Mouse (Mus musculus) heart, embryonic 16.5 days (tissue): ENCODE measurements around the gene Hoxa9. TPM values are rescaled to one million over a fixed set of nuclear protein-coding genes. Genes with fewer than 3 reads are reported as not detected.

ENCODE experiments used
- ATAC-seq: fragments of 200-750 bp; cut with Nextera tagmentation; replicated peaks from 2 replicates; pipeline ENCODE4 v1.8.0; 2017; ENCODE audit warnings: moderate number of reproducible peaks; ENCODE audit not compliant: insufficient read depth, low FRiP score; ENCODE audit errors: extremely low read depth
- H3K27ac ChIP-seq: fragments of 300-500 bp; sonication (generic); 2 replicates; pipeline ENCODE4 v1.5.1; 2014; ENCODE audit warnings: mild to moderate bottlenecking, low read length, control low read depth, moderate library complexity
- H3K27me3 ChIP-seq: fragments of 300-500 bp; sonication (generic); 2 replicates; pipeline ENCODE4 v1.6.1; 2014; ENCODE audit warnings: low read length, mixed read lengths; ENCODE audit not compliant: control insufficient read depth, insufficient read depth
- H3K36me3 ChIP-seq: fragments of 300-500 bp; sonication (generic); 2 replicates; pipeline ENCODE4 v1.6.1; 2014; ENCODE audit not compliant: control insufficient read depth, insufficient read depth
- H3K4me1 ChIP-seq: fragments of 300-500 bp; sonication (generic); 2 replicates; pipeline ENCODE4 v1.6.1; 2014; ENCODE audit warnings: low read length, mixed read lengths; ENCODE audit not compliant: control insufficient read depth, insufficient read depth
- H3K4me2 ChIP-seq: fragments of 300-500 bp; sonication (generic); 2 replicates; pipeline ENCODE4 v1.6.1; 2014; ENCODE audit warnings: low read depth, mild to moderate bottlenecking, control low read depth, low read length
- H3K4me3 ChIP-seq: fragments of 300-500 bp; sonication (generic); 2 replicates; pipeline ENCODE4 v1.5.1; 2014; ENCODE audit warnings: mild to moderate bottlenecking, control low read depth, low read length
- H3K9ac ChIP-seq: fragments of 300-500 bp; sonication (generic); 2 replicates; pipeline ENCODE4 v1.6.1; 2014; ENCODE audit warnings: low read length, control low read depth
- H3K9me3 ChIP-seq: fragments of 300-500 bp; sonication (generic); replicated peaks from 2 replicates; pipeline ENCODE4 v1.6.1; 2016; ENCODE audit warnings: low read length; ENCODE audit not compliant: control insufficient read depth
- WGBS: fragments of 180-500 bp; shearing (Covaris S2); extraction: QIAGEN DNeasy Blood & Tissue Kit; methylation state at CpG from one replicate; pipeline ENCODE4 v1.1.7; 2014; 5-methylcytosine and 5-hydroxymethylcytosine counted together
- polyA plus RNA-seq: library from polyadenylated mRNA; unstranded; fragments of >200 nt; fragmentation: Nextera tagmentation; extraction: Ambion mirVana; gene quantifications from 2 replicates; pipeline ENCODE4 v1.2.1, GENCODE M21; 2015

The Hoxa9 gene
- polyA plus RNA-seq, 1 experiment from 2014 or later, result 0.17 TPM

DNA sequence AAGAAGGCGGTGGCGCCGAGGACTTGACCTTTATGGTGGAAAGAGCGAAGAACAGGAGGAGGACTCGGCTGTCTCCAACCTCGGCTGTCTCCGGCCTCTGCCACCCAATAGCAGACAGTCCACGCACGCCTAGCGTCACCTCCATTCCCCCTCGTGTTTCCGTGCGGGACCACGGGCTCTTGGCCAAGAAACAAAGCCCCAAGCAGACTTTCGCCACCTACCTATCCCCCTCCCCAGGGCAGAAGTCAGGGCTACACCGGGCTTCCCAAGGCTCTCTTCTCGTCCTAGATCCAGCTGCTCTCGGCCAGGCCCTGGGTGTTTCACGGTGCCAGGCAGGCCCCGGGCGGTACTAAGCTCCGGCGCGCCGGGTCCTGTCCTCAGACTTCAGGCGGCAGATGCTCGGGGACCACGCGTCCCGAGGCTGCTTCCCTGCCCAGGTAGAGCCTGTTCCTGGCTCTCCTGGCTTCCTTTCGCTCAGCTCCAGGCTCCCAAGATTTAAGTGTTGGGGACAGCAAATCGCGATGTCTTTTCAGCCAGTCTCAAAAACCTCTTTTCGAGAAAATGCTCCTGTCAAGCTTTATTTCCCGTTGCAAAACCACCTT lies 22.0 kb upstream of the Hoxa9 start:
- 2% methylated on average over 35 of the region's 35 CpGs for WGBS
- H3K9me3 ChIP-seq, result no peaks in the 10 kb centered on the region
- no peak overlapping the region for H3K4me3 ChIP-seq
- no peak overlapping the region for H3K27ac ChIP-seq
- H3K4me2 ChIP-seq, result no peak overlapping the region
- no peak overlapping the region for H3K9ac ChIP-seq
- H3K27me3 ChIP-seq, result peaks cover 84% of the 10 kb centered on the region
- H3K4me1 ChIP-seq, result no peaks in the 10 kb centered on the region
- no peaks in the 10 kb centered on the region for H3K36me3 ChIP-seq
- ATAC-seq, result no peak

DNA sequence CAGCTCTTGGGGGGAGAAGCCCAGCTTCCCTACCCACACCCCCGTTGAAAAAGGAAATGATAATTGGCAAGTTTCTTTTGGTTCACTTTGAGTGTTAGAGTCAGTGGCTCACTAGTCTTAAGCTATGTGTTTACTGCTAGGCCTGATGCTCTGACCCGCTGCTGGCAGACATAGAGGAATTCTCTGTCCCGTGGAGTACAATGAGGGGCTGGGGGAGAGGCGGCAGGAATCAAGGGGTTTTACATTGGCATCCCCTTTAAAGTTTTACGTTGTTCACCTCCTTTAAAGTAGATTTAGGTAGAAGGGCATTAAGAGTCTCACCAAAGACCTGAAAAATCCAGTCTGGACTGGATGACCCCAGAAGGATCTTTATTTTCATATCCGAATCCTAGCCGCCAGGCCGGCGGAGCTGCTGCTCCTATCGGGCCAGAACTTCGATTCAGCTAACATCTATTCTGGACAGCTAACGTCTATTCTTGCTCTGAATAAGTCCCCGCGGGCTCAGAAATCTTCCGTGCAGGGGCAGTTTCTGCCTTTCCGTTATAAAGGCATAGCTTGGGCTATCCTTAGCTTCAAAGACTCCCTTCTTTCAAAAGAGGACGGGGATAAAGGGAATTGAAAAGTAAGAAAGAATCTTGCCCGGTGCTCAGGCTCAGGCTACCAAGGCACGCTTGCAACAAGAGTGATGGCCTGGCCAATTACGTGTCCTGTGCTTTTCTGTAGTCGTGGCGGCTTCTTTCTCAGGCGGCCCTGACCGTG lies 21.3 kb upstream of the Hoxa9 start:
- Histone ChIP-seq H3K9ac (no peak overlapping the region), H3K4me1 (no peaks in the 10 kb centered on the region), H3K9me3 (no peaks in the 10 kb centered on the region), H3K27me3 (peaks cover 85% of the 10 kb centered on the region), H3K27ac (no peak overlapping the region), H3K4me2 (no peak overlapping the region), H3K4me3 (no peak overlapping the region), H3K36me3 (no peaks in the 10 kb centered on the region)
- WGBS, result 5% methylated on average over 24 of the region's 24 CpGs
- no peak for ATAC-seq

DNA sequence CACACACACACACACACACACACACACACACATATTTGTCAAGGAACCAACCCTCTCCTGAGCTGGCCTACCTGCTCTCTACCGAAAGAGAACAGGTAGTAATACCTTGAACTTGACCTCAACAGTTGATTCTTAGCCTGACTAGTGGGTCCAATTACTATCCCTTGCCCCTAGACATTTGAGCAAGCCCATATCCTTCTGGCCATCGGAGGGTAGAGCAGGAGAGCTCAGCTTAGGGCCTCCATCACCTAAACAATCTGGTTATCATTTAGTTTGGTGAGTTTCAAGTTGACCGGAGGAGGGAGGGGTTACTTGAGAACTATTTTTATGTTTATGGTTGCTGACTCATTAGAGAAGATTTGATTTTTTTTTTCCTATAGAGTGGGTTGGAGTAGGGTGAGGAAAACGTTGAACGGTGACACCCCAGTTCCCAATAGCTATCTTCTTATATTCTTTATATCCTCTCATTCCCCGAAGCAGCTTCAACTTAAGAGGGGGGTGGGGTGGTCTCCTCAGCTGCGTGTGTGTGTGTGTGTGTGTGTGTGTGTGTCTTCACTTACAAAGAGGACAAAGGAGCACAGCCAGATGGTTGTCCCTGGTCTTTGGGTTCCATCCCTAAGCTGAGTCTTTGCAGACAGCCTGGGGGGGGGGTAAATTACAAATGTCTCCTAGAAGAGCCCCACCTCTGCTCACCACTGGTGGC lies 20.4 kb upstream of the Hoxa9 start:
- H3K4me3 ChIP-seq, result no peak overlapping the region
- no peak overlapping the region for H3K27ac ChIP-seq
- H3K4me1 ChIP-seq, result no peaks in the 10 kb centered on the region
- no peak for ATAC-seq
- H3K36me3 ChIP-seq, result no peaks in the 10 kb centered on the region
- peaks cover 87% of the 10 kb centered on the region for H3K27me3 ChIP-seq
- H3K9ac ChIP-seq, result no peak overlapping the region
- WGBS, result 10% methylated on average over 7 of the region's 7 CpGs
- H3K9me3 ChIP-seq, result no peaks in the 10 kb centered on the region
- no peak overlapping the region for H3K4me2 ChIP-seq

DNA sequence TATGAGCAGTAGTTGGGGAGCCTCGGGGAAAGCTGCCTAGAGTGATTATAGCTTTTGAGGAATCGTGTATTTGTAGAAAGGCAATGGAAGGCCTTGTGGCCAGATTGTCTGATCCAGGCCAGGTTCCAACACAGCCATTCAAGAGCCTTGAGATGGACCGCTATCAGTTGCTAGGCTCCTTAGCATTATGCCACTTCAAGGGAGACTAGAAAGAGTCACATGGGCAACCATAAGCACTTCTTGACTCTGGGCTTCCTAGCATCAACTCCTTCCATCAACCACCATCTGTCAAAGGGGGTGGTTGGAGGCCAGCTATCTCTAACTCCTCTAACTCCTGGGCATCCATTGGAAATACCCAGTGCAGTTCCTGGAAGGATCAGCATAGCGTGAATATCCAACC lies 18.9 kb upstream of the Hoxa9 start:
- no peak overlapping the region for H3K4me3 ChIP-seq
- H3K27ac ChIP-seq, result no peak overlapping the region
- H3K4me1 ChIP-seq, result 0 out of 2 replicates have a peak, but pooled peaks cover 3% of the 10 kb centered on the region
- H3K9me3 ChIP-seq, result no peaks in the 10 kb centered on the region
- peaks cover 89% of the 10 kb centered on the region for H3K27me3 ChIP-seq
- H3K4me2 ChIP-seq, result no peak overlapping the region
- ATAC-seq, result no peak
- WGBS, result 5% methylated on average over 4 of the region's 4 CpGs
- no peak overlapping the region for H3K9ac ChIP-seq
- H3K36me3 ChIP-seq, result no peaks in the 10 kb centered on the region

DNA sequence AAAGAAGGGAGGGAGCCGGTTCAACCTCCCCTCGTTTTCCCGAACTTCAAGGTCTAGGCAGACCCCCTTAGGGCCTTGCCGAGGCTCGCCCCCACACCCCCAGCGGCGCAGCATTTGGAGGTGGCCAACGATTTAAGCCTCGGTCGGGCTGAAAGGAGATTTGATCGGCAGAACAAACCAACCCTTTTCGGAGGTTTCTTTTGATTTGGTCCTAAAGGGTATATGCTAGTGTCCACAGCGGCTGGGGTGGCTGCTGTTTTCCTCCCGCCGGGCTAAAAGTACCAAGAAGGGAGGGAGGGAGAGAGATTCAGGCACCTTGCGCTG lies 18.5 kb upstream of the Hoxa9 start:
- no peak overlapping the region for H3K27ac ChIP-seq
- H3K4me1 ChIP-seq, result 0 out of 2 replicates have a peak, but pooled peaks cover 3% of the 10 kb centered on the region
- H3K9ac ChIP-seq, result no peak overlapping the region
- H3K9me3 ChIP-seq, result no peaks in the 10 kb centered on the region
- H3K4me3 ChIP-seq, result no peak overlapping the region
- H3K4me2 ChIP-seq, result no peak overlapping the region
- ATAC-seq, result no peak
- H3K27me3 ChIP-seq, result peaks cover 93% of the 10 kb centered on the region
- under 1% methylated on average over 16 of the region's 16 CpGs for WGBS
- H3K36me3 ChIP-seq, result no peaks in the 10 kb centered on the region

DNA sequence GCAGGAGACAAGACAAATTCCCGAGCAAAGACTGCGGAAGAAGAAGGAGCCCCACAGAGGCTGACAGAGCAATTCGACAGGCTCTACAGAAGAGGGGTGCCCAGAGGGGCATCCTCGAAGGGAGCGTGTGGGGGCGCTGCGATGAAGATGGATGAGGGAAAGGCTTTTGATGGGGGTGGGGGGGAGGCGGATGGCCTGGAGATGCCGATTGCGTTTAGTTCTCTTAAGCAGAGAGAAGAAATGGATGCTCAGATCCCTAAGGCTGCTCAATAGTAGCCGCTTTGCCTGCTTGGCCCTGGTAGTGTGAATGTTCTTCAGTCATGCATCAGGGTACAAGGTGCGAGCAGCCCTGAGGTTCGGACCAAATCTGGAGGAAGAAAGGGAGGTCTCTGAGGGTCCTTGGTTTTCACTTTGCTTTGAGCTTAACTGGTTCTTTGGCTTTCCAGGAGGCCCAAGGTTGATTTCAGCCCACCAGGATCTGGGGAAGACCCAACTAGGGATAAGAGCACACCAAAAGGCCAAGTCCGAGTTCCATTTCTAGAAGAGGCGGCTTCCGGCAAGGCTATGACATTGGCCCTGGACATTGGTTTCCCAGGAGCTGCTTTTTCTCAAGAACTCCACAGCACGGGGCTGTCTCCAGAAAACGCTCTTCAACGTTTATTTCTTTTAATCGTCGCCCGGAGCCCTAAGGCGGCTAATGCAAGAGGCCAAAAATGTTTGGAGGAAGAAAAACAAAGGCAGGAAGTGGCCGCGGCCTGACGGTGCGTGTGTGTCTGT lies 17.9 kb upstream of the Hoxa9 start:
- H3K9ac ChIP-seq, result no peak overlapping the region
- H3K9me3 ChIP-seq, result no peaks in the 10 kb centered on the region
- no peak overlapping the region for H3K27ac ChIP-seq
- no peak overlapping the region for H3K4me3 ChIP-seq
- H3K36me3 ChIP-seq, result no peaks in the 10 kb centered on the region
- 0 out of 2 replicates have a peak, but pooled peaks cover 3% of the 10 kb centered on the region for H3K4me1 ChIP-seq
- H3K4me2 ChIP-seq, result no peak overlapping the region
- ATAC-seq, result no peak
- peaks cover 93% of the 10 kb centered on the region for H3K27me3 ChIP-seq
- 1% methylated on average over 27 of the region's 27 CpGs for WGBS

DNA sequence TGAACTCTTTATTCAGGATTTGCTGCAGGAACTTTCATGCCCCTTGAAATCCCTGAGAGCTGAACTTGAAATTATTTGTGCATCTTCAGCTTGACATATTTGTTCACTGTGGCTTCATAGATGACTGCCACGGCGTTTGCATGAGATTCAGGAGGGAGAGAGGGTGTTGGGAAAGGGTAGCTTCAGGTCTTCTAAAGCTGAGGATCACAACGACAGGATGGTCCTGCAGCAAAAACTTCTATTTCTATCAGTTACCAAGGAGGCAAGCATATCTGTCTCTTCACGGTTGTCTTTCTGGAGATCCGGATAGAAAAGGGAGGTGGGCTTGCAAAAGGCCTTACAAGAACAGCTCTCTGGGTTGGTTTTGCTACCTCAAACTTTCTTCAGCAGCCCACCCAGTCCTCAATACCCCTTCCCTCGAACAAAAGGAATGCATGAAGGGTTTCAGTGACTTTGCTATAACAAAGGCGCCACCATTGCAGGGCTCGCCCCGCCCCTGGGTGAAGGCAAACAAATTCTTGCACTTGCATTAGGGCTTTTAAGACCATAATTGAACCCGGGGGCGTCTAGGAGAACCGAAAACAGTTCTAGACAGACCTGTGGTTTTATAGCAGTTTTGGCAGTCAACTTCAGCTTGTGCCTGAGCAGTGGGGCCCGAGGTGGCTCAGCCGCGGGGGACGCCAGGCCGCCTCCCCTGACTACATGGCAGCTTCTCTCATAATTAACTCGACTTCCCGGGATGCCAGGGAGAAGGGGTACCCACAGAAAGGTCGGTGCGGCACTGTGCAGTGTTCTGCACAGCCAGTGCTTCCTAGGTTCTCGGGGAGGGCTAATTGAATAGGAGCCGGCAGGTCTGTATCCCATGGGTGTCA lies 17.1 kb upstream of the Hoxa9 start:
- H3K27me3 ChIP-seq, result peaks cover 96% of the 10 kb centered on the region
- WGBS, result 2% methylated on average over 23 of the region's 23 CpGs
- H3K4me1 ChIP-seq, result 0 out of 2 replicates have a peak, but pooled peaks cover 3% of the 10 kb centered on the region
- no peaks in the 10 kb centered on the region for H3K9me3 ChIP-seq
- no peak overlapping the region for H3K4me2 ChIP-seq
- H3K27ac ChIP-seq, result no peak overlapping the region
- no peak overlapping the region for H3K9ac ChIP-seq
- no peak overlapping the region for H3K4me3 ChIP-seq
- ATAC-seq, result no peak
- H3K36me3 ChIP-seq, result no peaks in the 10 kb centered on the region

DNA sequence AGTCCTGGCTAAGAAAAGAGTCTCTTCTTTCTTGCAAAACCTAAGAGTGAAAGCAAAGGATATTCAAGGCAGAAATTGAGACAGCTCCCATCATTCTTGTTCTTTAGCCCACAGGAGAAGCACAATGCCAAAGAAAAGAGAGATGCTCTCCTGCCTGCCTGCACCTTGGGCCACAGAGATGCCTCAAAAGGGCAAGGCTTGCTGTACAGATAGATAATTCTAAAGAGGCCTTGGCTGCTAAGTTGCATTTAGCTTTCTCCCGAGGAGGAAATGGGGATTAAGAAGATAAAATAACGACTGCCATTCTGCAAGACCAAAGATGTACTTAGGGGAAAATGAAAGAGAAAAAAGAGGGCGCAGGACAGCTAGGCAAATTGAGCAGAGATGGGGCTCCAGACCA lies 16.0 kb upstream of the Hoxa9 start:
- no peak overlapping the region for H3K27ac ChIP-seq
- WGBS, result 4% methylated on average over 3 of the region's 3 CpGs
- no peak for ATAC-seq
- H3K4me2 ChIP-seq, result no peak overlapping the region
- 0 out of 2 replicates have a peak, but pooled peaks cover 3% of the 10 kb centered on the region for H3K4me1 ChIP-seq
- no peak overlapping the region for H3K4me3 ChIP-seq
- H3K9me3 ChIP-seq, result no peaks in the 10 kb centered on the region
- no peaks in the 10 kb centered on the region for H3K36me3 ChIP-seq
- H3K27me3 ChIP-seq, result peaks cover 97% of the 10 kb centered on the region
- no peak overlapping the region for H3K9ac ChIP-seq
